Mouse (Mus musculus) right cerebral cortex, postnatal 36 days (tissue): ENCODE measurements around the gene Olfr1431.
"Not testable (repeated sequence)": the region's sequence is repeated elsewhere in the genome, so short reads cannot be mapped to it uniquely, and the experiment has no call there.

Source experiments
- DNase-seq, 2 experiments: peaks; one replicate each; pipeline ENCODE4 v3.0.0; 2022; ENCODE audit warnings: low spot score in 2 of 2, mixed read lengths in 1 of 2

Olfr1431 gene

GRCm38 (mm10) chr19:12200334-12200733 is at the start of gene Olfr1431:
TSS of gene Olfr1431 (plus strand) at chr19:12200634.
- DNase-seq: no peak

- not testable (repeated sequence) for DNase-seq
These were observed 30.3 kb upstream of the Olfr1431 start, which contains the start of gene Olfr1555-ps1 for GRCm38 (mm10) chr19:12170062-12170599. TSS of gene Olfr1555-ps1 (minus strand) at chr19:12170112.

DNA sequence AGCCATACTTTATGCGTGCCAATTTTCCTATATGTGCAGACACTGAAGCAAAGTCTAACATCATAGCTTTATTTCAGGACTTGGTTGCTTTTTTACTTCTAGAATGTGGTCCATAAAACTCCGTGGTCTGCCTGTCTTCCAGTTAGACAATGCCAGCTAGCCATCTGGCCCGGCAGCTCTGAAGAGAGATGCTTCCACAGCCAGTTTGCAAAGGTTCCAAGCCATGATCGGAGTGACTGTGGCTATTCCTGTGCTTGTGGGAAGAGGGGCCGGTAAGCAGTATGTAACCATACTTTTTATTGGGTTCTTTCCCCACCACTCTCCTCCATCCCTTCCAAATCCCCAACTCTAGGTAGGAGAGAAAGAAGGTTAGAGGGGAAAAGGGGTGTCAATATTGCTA is 25.0 kb upstream of the Olfr1431 start:
- DNase-seq: peak; percentile 4 to 13

DNA sequence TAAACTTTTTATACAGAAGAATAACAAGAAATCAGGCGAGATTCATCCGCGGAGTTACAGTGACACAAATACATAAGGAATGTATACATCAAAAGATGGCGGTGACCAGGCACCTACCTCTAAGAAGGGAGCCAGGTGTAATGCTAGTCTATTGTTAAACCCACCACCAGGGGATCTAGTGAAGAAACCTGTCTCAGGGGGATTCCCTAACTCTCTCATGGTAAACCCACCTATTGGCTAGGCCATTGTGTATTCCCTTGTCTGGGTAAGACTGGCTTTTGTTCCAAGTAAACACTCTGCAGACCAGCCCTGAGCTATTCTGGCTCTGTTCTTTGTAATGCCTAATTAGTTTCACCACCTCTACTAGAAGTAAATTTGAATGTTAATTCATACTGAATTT is 1.4 kb upstream of the Olfr1431 start:
- not testable (repeated sequence) for DNase-seq

- DNase-seq: not testable (repeated sequence)
These were observed 32.1 kb downstream of the Olfr1431 start, which contains the start of gene Olfr1432 for GRCm38 (mm10) chr19:12232496-12232895. TSS of gene Olfr1432 (minus strand) at chr19:12232596.

DNA sequence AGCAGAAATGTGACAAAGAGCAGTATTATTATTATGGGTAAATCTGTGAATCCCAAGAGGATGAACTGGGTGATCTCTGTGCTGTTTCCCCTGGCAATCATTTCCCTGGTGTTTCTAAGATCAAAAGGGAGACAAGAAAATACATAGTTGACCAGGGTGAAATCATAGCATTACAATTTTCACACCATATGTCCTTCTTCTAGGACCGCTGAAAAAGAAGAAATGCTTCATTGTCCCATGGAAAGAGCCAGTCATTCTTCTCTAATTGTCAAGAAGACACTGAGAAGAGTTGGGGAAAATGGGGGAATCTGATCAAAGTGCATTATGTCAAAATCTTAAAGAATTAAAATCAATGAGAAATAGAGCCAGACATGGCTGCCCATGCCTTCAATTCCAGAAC is 41.1 kb downstream of the Olfr1431 start, which contains the start of gene Olfr262:
Gene Olfr262 (minus strand): TSS at position 101 of the 400 bp plus-strand sequence.
- no peak for DNase-seq

DNA sequence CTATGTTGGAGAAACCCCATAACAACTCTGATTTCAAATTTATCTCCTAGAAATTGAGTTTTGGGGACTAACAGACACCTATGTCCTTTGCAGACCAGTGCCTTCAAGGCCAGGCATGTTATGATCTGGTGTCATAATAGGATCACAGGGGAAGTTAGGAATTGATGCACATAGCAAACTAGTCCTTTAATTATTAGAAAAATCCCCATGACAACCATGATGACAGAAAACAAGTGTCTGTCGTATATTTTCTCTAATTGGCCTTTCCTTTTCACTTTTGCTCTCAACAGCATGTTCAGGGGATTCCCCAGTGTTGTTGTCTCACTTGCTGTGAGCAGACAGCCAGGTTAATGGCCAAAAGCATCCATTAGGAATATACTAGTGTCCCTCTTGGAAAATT is 60.3 kb downstream of the Olfr1431 start, which contains the start of gene Olfr235:
Gene Olfr235 (plus strand): TSS at position 301 of the 400 bp plus-strand sequence.
- no peak for DNase-seq
